In the genomic region with DNA sequence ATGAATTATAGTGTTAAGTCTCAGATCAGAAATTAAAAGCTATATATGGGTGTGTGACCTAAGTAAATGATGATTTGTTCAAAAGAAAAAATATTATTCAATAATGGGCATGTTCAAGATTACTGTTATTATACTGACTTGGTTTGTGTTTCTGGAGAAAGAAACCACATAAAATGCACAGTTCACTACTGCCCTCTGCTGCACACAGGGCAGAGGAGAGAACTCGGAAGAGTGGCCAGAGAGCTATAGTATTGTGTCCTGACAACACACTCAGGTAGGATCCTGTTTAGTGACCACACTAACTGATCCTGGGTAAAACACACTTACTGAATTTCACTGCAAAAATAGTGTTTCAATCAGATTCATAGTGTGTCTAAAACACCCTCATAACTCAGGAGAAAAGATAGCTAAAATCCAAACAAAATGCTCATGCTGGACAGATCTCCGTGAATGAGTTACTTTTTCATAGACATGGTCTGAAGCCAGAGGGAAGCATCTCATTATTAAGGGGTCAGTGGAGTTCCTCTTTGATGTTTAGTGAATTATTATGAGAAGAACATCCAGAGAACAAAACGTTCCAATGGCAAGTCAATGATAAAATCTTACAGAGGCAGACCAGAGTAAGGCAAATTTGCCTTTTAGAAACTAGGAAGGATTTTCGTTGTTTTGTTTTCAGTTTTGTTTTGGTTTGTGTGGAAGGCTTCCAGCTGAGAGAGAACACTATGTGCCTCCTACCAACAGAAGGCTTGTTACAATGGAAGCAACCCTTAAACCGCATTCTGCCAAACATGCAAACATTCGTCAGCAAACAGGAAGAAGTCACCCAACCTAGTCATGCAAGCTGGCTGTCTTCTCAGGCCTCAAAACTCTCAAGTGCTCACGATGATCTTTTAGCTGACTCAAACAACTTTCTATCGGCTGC, we compare ENCODE assay signal across 8 mouse cellular contexts.
A peak's percentile ranks its signal among the peaks of the same experiment; 100 is the strongest.
DNase-seq lines count a peak whose midpoint lies in the region; ATAC-seq lines count a peak whose summit lies in the region.

No protein-coding gene starts in this region.

- no peak overlapping the region for H3K27ac ChIP-seq in forebrain, embryonic 14.5 days (ENCODE audit: low read depth, low read length)
- H3K27ac ChIP-seq in hindbrain, embryonic 15.5 days (replicated peaks): no peak overlapping the region

- no peaks in the 10 kb centered on the region for H3K27me3 ChIP-seq in forebrain, embryonic 14.5 days (replicated peaks; ENCODE audit: control insufficient read depth, insufficient read depth, low read length)
- no peaks in the 10 kb centered on the region for H3K27me3 ChIP-seq in hindbrain, embryonic 15.5 days

- H3K4me2 ChIP-seq in forebrain, embryonic 14.5 days (ENCODE audit: low read length): no peak overlapping the region
- H3K4me2 ChIP-seq in hindbrain, embryonic 15.5 days: no peak overlapping the region

- H3K4me3 ChIP-seq in forebrain, embryonic 14.5 days (ENCODE audit: low read depth, low read length): no peak overlapping the region
- H3K4me3 ChIP-seq in hindbrain, embryonic 15.5 days: no peak overlapping the region

- peak; percentile 9 to 16 for DNase-seq in cerebellum, adult 18-20 months
- DNase-seq in cerebellum, adult 9-11 months: no peak
- peak; percentile 65 for DNase-seq in adrenal gland, postnatal 10 days
- DNase-seq in forebrain, embryonic 14.5 days (ENCODE audit: low spot score): peak; percentile 52
- DNase-seq in layer of hippocampus, postnatal 10 days (ENCODE audit: low spot score in 2 of 2): peak; percentile 61 to 71
- DNase-seq in lung, postnatal 36 days: peak; percentile 69
- DNase-seq in right cerebral cortex, adult 18-20 months: peak; percentile 29

- no peaks in the 10 kb centered on the region for H3K36me3 ChIP-seq in forebrain, embryonic 14.5 days (ENCODE audit: control insufficient read depth, insufficient read depth, low read length)
- H3K36me3 ChIP-seq in hindbrain, embryonic 15.5 days: no peaks in the 10 kb centered on the region

- H3K9ac ChIP-seq in forebrain, embryonic 14.5 days (ENCODE audit: low read length): no peak overlapping the region
- H3K9ac ChIP-seq in hindbrain, embryonic 15.5 days: no peak overlapping the region

- no peaks in the 10 kb centered on the region for H3K9me3 ChIP-seq in forebrain, embryonic 14.5 days (replicated peaks; ENCODE audit: control insufficient read depth, low read length)
- no peaks in the 10 kb centered on the region for H3K9me3 ChIP-seq in hindbrain, embryonic 15.5 days

- H3K4me1 ChIP-seq in forebrain, embryonic 14.5 days (ENCODE audit: control insufficient read depth, insufficient read depth, low read length): no peaks in the 10 kb centered on the region
- no peaks in the 10 kb centered on the region for H3K4me1 ChIP-seq in hindbrain, embryonic 15.5 days (replicated peaks)

- 50% methylated on average over 8 of the region's 8 CpGs for WGBS in forebrain, embryonic 14.5 days
- 36% methylated on average over 8 of the region's 8 CpGs for WGBS in hindbrain, embryonic 15.5 days

- ATAC-seq in forebrain, embryonic 14.5 days: peak; percentile 61
- ATAC-seq in hindbrain, embryonic 15.5 days (ENCODE audit: low FRiP score, low read depth): peak; percentile 83
